Mouse (Mus musculus) kidney, postnatal 0 days (tissue): ENCODE measurements around the gene Pla2g3. TPM values are rescaled to one million over a fixed set of nuclear protein-coding genes. Genes with fewer than 3 reads are reported as not detected.

Experiments used
- ATAC-seq: fragments of 200-750 bp; cut with Nextera tagmentation; replicated peaks from 2 replicates; pipeline ENCODE4 v1.8.0; 2017; ENCODE audit warnings: low read depth, moderate number of reproducible peaks, moderate TSS enrichment, moderate library complexity; ENCODE audit not compliant: low FRiP score
- DNase-seq: peaks from one replicate; pipeline ENCODE4 v3.0.0-alpha.2; 2016; ENCODE audit warnings: low spot score
- H3K27ac ChIP-seq: fragments of 300-500 bp; sonication (generic); 2 replicates; pipeline ENCODE4 v1.5.1; 2014; ENCODE audit warnings: mild to moderate bottlenecking
- H3K27me3 ChIP-seq: fragments of 300-500 bp; sonication (generic); 2 replicates; pipeline ENCODE4 v1.6.1; 2014; ENCODE audit warnings: low read length, mixed read lengths; ENCODE audit not compliant: insufficient read depth
- H3K36me3 ChIP-seq: fragments of 300-500 bp; sonication (generic); 2 replicates; pipeline ENCODE4 v1.6.1; 2014; ENCODE audit warnings: low read length, mixed read lengths; ENCODE audit not compliant: insufficient read depth
- H3K4me1 ChIP-seq: fragments of 300-500 bp; sonication (generic); replicated peaks from 2 replicates; pipeline ENCODE4 v1.6.1; 2014; ENCODE audit warnings: antibody characterized with exemption, low read length, mixed read lengths; ENCODE audit not compliant: insufficient read depth
- H3K4me2 ChIP-seq: fragments of 300-500 bp; sonication (generic); 2 replicates; pipeline ENCODE4 v1.6.1; 2014; ENCODE audit warnings: mild to moderate bottlenecking, low read length, moderate library complexity, mixed read lengths
- H3K4me3 ChIP-seq: fragments of 300-500 bp; sonication (generic); replicated peaks from 2 replicates; pipeline ENCODE4 v1.5.1; 2014; ENCODE audit warnings: low read depth, low read length
- H3K9ac ChIP-seq: fragments of 300-500 bp; sonication (generic); 2 replicates; pipeline ENCODE4 v1.6.1; 2014; ENCODE audit warnings: low read depth, low read length
- H3K9me3 ChIP-seq: fragments of 300-500 bp; sonication (generic); replicated peaks from 2 replicates; pipeline ENCODE4 v1.6.1; 2016; ENCODE audit warnings: low read length, inconsistent platforms, mixed read lengths
- CTCF ChIP-seq: IDR thresholded peaks from 2 replicates; pipeline ENCODE4 v1.5.1; 2016; ENCODE audit warnings: antibody characterized with exemption, low read depth, mild to moderate bottlenecking, moderate library complexity
- WGBS: fragments of 180-500 bp; shearing (Covaris S2); extraction: QIAGEN DNeasy Blood & Tissue Kit; methylation state at CpG from one replicate; pipeline ENCODE4 v1.1.7; 2014; 5-methylcytosine and 5-hydroxymethylcytosine counted together
- polyA plus RNA-seq: library from polyadenylated mRNA; unstranded; fragments of >200 nt; fragmentation: Nextera tagmentation; extraction: Ambion mirVana; gene quantifications from 2 replicates; pipeline ENCODE4 v1.2.1, GENCODE M21; 2015

Gene Pla2g3
- 0.25 and 0.32 TPM in 2 replicates for polyA plus RNA-seq

GRCm38 (mm10) chr11:3487952-3488570 is at the start of gene Pla2g3:
Gene Pla2g3, plus strand, starts transcription at chr11:3488284.
- Histone ChIP-seq H3K27ac (no peak within 1 kb of the TSS), H3K27me3 (no peaks in the 10 kb centered on the region), H3K9ac (no peak within 1 kb of the TSS), H3K4me3 (no peak within 1 kb of the TSS), H3K4me1 (no peaks in the 10 kb centered on the region), H3K36me3 (no peaks in the 10 kb centered on the region), H3K4me2 (no peak within 1 kb of the TSS), H3K9me3 (no peaks in the 10 kb centered on the region)
- no peak for TF ChIP-seq CTCF
- DNase-seq: peak; percentile 26
- no peak for ATAC-seq
- WGBS: 12% methylated on average over 11 of the region's 11 CpGs

GRCm38 (mm10) chr11:3441696-3442443 is 46.2 kb upstream of the Pla2g3 start:
- TF ChIP-seq CTCF: no peak
- H3K4me2 ChIP-seq: no peak overlapping the region
- no peak overlapping the region for H3K4me3 ChIP-seq
- H3K9ac ChIP-seq: no peak overlapping the region
- H3K4me1 ChIP-seq: no peaks in the 10 kb centered on the region
- DNase-seq (no peak), ATAC-seq (no peak)
- H3K36me3 ChIP-seq: no peaks in the 10 kb centered on the region
- H3K27me3 ChIP-seq: no peaks in the 10 kb centered on the region
- H3K9me3 ChIP-seq: no peaks in the 10 kb centered on the region
- no peak overlapping the region for H3K27ac ChIP-seq

GRCm38 (mm10) chr11:3442677-3443076 is 45.4 kb upstream of the Pla2g3 start:
- TF ChIP-seq CTCF: no peak
- H3K4me3 ChIP-seq: no peak overlapping the region
- DNase-seq (no peak), ATAC-seq (no peak)
- H3K4me1 ChIP-seq: no peaks in the 10 kb centered on the region
- H3K9me3 ChIP-seq: no peaks in the 10 kb centered on the region
- 81% methylated on average over 4 of the region's 4 CpGs for WGBS
- H3K36me3 ChIP-seq: no peaks in the 10 kb centered on the region
- H3K4me2 ChIP-seq: no peak overlapping the region
- H3K27ac ChIP-seq: no peak overlapping the region
- no peaks in the 10 kb centered on the region for H3K27me3 ChIP-seq
- no peak overlapping the region for H3K9ac ChIP-seq

GRCm38 (mm10) chr11:3443091-3443490 is 45.0 kb upstream of the Pla2g3 start:
- Histone ChIP-seq H3K4me2 (no peak overlapping the region), H3K9ac (no peak overlapping the region), H3K27me3 (no peaks in the 10 kb centered on the region), H3K36me3 (no peaks in the 10 kb centered on the region), H3K4me3 (no peak overlapping the region), H3K4me1 (no peaks in the 10 kb centered on the region), H3K9me3 (no peaks in the 10 kb centered on the region), H3K27ac (no peak overlapping the region)
- DNase-seq (no peak), ATAC-seq (no peak)
- 89% methylated on average over 2 of the region's 2 CpGs for WGBS
- TF ChIP-seq CTCF: no peak

GRCm38 (mm10) chr11:3444875-3445274 is 43.2 kb upstream of the Pla2g3 start:
- H3K4me3 ChIP-seq: no peak overlapping the region
- 82% methylated on average over 8 of the region's 8 CpGs for WGBS
- no peak for ATAC-seq

GRCm38 (mm10) chr11:3451701-3452163 is 36.4 kb upstream of the Pla2g3 start:
- H3K36me3 ChIP-seq: no peaks in the 10 kb centered on the region
- ATAC-seq: peak; percentile 17
- DNase-seq: peak; percentile 57
- H3K4me3 ChIP-seq: peak overlapping the region; percentile 94
- H3K4me2 ChIP-seq: peak overlapping the region; percentile 78
- no peaks in the 10 kb centered on the region for H3K9me3 ChIP-seq
- under 1% methylated on average over 20 of the region's 20 CpGs for WGBS
- no peaks in the 10 kb centered on the region for H3K27me3 ChIP-seq
- peak overlapping the region; percentile 90 for H3K9ac ChIP-seq
- H3K27ac ChIP-seq: peak overlapping the region; percentile 97
- TF ChIP-seq CTCF: no peak
- H3K4me1 ChIP-seq: peaks cover 9% of the 10 kb centered on the region; the same call in 1 of the 2 replicates

More at GRCm38 (mm10) chr11:3444875-3445274, 43.2 kb upstream of the Pla2g3 start:
- Histone ChIP-seq H3K36me3 (no peaks in the 10 kb centered on the region), H3K9ac (no peak overlapping the region), H3K4me1 (no peaks in the 10 kb centered on the region), H3K9me3 (no peaks in the 10 kb centered on the region), H3K27me3 (no peaks in the 10 kb centered on the region), H3K27ac (no peak overlapping the region), H3K4me2 (no peak overlapping the region)
- TF ChIP-seq CTCF: no peak
- no peak for DNase-seq
